Mouse (Mus musculus) CD4-positive helper T cell, adult 2 months (primary cell): ENCODE measurements around the gene Syne3.
A peak's percentile ranks its signal among the peaks of the same experiment; 100 is the strongest.

Experiments used
- DNase-seq: peaks from one replicate; pipeline ENCODE4 v3.0.0-alpha.2; 2012; ENCODE audit warnings: low read depth, missing footprints, low spot score

Gene Syne3

DNA sequence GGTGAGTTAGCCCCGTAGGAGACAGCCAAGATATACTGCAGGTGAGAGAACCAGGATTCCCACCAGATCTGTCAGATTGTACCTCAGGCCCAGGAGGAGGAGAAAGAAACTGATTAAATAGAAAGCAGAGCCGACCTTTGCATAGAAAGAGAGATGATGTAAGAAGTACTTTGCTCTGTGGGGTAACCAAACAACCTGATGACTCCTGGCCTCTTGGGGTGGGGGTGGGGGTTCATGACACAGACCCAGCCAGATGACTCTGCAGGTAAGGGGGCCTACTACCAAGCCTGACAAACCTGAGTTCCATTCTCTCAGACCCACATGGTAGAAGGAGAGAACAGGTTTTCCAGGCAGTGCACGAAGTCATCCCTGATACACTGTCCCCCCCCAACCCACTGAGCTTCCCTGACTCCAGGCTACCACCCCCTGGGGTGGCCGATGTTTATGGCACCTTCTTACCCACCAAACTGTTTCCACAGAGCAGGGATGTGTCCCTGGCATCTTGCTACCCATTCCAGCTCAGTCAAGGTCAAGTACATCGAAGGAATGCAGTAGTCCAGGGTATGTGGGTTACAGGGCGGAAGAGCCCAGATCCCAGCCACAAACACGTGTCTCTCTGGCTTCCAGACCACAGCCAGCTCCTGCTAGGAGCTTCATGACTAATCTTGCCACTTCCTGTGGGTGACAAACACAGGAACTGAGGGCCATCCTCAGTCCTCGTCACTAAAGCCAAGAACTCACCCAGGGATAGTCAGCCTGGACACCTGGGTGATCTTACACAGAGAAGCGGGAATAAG lies 8.9 kb downstream of the Syne3 start:
- DNase-seq: peak; percentile 74

DNA sequence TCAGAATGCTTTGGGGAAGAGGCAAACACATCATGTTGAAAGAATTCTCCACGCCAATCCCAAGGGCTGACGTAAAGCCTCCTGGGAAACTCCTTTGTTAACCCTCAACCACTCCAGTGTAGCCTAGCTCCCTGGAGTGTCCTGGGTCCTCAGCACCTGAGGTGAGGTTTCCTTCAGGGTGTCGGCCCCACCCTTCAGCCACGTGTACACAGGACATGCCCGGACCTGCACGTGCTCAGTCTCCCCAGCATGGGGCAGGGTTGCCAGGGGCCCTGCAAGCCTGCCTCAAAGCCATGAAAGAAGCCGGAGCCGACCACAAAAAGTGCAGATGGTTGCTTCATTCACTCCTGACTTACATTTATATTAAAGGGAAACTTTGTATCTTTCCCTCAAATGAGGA lies 10.4 kb downstream of the Syne3 start:
- no peak for DNase-seq

DNA sequence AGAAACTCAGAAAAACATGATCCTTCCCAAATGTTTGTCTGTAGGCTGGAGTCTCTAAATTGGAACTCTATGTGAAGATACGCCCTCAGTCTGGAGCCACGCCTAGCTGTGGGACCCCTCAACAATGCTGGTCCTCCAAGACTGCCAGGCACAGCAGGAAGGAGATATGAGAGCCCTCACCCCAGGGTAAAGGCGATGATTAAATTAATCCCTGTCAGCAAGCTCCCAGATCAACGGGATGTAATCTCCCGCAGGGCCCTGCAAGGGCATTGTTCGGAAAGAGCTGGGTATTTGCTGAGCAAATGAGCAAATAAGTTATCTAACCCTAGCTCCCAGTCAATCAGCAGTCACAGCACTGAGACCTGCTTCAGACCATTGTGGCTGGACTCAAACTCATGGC lies 11.1 kb downstream of the Syne3 start:
- DNase-seq: no peak

DNA sequence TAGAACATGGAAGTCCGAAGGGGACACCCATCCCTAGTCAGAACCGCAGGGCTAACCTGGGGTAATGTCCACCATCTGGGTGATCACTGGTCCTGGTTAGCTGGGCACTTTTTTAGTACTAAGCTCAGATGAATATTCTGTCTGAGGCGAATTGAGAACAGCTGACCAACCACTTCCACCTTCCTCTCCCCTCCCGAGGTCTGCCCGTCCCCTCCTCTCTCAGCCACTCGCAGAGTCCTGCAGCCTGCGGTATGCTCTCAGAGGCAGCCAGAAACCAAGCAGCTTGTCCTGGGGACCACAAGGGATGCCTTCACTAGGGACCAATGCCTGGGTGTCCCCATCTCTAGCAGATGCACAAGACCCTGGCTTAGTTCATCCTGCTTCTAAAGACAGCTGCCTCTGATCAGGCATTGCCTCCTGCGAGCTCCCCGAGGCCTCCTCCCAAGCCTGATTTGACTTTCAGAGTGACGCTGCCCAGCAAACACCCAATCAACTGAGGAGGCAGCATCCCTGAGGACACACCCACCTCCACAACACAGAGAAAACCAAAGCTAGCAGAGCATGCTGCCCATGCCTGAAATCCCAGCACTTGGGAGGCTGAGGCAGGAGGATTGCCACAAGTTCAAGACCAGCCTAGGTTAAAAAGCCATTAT lies 11.8 kb downstream of the Syne3 start:
- DNase-seq: peak; percentile 49

DNA sequence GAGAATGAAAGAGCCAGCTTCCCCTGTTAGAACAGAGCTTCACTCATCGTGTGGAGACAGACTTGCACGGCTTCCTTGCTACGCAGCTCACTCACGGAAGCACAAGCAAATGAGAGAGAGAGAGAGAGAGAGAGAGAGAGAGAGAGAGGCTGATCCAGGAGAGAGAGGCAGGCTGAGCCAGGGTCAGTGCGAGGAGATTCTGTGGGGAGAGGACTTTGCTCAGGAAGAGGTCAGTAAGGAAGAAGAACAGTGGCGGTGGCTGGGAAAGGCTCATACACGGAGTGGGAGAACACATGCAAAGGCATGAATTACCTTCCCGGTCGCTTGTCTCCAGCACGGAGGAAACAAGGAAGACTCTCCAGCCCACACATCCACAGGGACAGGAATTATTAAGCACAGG lies 12.4 kb downstream of the Syne3 start:
- DNase-seq: no peak

DNA sequence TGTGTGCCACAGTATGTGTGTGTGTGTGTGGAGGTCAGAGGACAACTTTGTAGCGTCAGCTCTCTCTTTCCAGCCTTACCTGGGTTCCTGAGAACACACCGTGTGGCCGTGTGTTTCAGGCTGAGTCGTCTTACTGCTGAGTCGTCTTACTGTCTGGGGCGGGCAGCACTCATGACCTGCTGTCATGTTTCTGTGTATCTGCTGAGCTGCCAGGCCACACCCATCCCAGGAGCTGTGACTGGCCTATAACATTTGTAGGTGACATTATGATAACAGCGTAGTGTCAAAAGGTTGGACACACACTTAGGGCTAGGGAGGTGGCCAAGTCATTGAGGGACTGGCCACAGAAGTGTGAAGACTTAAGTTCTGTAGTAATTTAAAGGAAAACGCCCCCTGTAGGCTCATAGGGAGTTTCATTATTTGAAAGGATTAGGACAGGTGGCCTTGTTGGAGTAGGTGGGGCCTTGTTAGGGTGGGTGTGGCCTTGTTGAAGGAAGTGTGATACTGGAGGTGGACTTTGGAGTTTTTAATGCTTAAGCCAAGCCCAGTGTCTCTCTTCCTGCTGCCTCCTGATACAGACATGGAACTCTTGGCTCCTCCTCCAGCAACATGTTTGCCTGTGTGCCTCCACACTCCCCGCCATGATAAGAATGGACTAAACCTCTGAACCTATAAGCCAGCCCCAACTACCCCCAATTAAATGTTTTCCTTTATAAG lies 13.4 kb downstream of the Syne3 start:
- no peak for DNase-seq

DNA sequence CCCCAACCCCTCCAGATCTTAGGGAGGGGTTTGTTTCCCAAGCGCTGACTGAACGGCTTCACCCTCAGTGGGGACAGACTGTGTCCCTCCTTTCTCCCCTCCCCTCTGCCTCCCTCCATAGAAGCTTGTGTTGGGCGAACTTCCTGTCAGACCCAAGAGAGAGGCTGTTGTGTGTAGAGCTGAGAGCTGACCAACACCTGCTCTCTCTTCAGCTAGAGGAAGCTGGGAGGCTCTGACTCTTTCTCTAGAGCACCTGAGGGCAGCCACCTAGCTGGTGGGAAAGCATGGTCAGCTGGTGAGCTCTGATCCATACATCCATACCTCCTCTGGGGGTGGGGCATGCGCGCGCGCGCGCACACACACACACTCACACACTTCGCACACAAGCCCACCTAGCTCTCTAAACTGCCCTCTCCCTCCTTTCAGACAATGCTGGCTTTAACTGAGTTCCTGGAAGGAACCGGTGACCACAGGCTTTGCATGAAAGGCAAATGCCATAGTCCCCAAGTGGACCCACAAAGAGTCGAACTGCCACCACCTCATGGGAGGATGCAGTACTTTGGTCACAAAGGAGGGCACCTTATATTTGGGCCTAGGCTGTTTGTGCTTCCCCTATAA lies 14.2 kb downstream of the Syne3 start:
- no peak for DNase-seq

DNA sequence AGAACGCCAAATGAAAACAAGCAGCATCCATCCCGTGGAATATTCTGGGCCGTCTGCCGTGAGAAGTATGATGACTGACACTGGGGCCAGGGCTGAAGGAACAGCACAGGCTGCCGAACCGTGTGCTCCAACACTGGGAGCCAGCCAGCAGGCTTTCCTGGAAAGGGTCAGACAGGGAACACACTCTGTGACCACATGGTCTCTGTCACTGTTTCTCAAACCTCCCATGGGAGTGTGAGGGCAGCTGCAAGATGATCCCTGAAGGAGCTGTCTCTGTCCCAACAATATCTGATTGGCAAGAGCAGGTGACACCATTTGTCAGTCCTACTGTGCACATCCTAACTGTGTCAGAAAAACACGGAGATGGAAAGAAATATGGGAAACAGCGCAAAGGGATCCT lies 16.8 kb downstream of the Syne3 start:
- no peak for DNase-seq

DNA sequence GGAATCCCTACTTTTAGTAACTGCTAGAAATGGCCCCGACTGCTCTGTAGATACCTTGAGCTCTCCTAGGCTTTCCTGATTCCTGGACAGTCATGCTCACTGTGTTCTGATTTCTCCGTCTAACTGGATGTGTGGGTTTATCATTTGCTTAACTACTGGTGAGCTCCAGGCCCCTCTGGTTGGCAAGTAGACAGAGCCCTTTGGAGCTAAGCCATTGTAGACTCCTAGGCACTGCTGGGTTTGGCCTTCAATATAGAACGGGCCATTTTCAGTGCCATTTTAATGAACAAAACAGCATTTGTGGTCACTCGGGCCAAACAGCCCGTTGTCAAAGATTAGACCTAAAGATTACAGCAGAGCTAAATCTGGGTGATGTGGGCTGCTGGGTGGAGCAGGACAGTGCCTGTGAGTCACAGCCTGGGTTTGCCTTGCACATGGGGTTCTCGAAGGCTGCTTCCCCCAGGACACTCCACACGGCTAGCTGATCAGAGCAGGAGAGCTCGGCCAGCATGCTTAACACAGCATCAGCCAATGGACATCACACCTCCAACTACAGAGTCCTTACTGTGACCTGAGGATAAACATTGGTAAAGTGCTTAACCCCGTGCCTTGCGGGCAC lies 17.4 kb downstream of the Syne3 start:
- DNase-seq: no peak

DNA sequence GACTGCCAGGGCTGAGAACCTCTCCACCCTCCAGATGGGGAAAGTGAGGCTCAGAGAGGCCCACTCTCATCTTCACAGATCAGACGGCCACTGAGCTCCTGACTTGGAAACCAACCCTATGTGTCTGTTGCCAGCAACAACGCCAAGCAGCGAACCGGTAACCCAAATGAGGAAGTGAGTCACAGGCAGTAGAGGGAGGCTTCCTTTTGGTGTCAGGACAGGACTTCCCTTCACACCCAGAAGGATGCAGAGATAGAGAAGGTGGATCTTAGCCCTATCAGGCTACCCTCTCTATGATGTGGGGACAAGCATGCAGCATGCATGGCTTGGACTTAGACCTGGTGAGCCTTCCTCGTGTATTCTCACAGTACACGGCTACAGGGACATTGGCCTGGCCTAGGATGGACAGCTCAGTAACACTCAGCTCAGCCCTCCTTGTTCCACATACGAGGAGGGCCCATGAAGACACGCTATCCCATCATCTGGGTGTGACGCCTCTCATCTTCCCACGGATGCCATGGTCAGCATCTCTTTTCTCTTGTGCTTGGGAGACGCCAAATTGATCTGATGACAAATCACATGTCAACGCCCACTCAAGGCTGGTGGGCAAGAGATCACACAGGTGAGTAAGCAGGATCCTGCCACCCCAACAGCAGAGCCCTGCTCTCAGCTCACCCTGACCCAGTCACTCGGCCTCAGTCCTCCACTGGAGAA lies 18.7 kb downstream of the Syne3 start:
- peak; percentile 79 for DNase-seq

DNA sequence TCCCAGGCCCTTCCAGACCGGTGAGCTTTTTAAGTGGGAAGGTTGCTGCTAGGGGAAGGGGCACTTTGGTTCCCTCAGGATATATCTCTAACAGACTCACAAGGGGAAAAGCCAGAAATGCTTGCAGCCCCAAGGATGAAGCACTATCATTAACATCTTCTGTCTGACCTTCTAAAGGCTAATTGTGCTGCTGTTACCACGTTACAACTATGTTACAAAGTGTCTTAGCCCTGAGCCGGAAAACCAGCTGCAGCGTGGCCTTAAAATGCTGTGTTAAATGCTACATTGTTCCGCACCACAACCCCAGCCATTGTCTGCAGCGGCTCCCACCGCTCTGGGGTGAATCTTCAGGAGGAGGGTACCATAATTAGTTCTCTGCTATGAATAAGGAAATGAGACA lies 21.7 kb downstream of the Syne3 start:
- DNase-seq: no peak

DNA sequence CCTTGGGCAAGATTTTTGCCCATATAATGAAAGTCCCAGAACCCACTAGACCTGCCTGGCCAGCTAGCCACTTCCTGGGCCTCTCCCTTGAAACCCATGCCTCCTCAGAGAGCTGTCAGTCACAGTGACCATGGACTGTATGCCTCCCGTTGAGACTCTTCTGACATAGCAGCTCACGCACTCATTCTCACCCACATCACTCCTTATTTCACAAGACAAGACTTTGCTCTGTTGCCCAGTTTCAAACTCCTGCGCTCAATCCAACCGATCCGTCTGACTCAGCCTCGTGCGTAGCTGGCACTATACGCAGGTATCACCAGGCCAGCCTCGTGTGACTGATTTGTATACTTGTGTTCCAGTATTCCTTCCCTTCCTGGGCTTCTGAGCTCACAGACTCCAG lies 22.8 kb downstream of the Syne3 start:
- no peak for DNase-seq

DNA sequence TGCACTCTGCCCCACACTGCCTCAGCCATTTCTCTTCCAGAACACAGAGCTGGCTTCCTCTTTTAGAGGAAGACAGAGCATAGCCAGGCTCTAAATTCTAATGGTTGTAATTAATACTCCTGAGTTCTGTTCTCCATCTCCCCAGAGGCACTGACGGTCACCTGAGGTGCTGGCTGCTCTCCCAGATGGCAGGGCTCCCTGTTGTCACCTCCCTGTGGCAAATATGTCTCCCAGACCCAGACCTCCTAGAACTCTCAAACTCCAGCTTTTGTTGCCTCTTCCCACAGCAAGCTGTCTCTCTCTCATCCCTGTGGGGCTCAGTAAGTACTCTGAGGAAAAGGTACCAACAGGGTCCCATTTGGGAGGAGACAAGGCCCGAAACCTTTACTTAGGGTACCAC lies 23.6 kb downstream of the Syne3 start:
- DNase-seq: no peak

DNA sequence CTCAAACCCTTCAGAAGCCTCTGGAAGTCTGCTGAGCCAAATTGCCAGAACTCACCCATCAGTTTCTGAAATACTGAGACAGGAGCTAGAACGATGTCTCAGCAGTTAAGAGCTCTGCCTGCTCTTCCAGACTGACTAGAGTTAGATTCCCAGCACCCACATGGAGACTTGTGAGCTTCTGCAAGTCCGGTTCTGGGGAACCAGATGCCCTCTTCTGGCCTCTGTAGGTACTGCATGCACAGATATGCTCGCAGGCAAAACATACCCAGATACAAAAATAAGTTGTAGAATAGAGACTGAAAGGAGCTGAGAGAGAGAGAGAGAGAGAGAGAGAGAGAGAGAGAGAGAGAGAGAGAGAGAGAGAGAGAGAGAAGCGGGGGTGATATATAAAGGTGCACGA lies 24.5 kb downstream of the Syne3 start:
- DNase-seq: peak; percentile 36

DNA sequence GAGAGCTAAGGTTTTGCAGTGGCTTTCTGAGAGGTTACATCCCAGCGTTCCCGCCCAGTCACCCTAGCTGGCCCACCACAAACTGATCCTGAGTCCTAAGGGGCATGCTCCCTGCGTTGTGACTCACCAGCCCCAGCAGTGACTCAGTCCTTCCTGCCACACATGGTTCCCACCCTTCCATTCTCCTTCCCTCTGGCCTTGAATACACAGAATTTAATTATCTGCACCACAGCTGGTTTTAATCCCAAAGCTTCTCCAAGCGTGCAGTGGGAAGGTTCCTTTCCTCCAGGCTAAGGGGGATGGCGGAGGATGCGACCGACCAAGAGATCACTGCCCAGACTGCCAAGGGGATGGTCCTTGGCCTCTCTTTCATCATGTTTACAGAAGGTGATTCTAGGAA lies 26.1 kb downstream of the Syne3 start:
- DNase-seq: no peak

DNA sequence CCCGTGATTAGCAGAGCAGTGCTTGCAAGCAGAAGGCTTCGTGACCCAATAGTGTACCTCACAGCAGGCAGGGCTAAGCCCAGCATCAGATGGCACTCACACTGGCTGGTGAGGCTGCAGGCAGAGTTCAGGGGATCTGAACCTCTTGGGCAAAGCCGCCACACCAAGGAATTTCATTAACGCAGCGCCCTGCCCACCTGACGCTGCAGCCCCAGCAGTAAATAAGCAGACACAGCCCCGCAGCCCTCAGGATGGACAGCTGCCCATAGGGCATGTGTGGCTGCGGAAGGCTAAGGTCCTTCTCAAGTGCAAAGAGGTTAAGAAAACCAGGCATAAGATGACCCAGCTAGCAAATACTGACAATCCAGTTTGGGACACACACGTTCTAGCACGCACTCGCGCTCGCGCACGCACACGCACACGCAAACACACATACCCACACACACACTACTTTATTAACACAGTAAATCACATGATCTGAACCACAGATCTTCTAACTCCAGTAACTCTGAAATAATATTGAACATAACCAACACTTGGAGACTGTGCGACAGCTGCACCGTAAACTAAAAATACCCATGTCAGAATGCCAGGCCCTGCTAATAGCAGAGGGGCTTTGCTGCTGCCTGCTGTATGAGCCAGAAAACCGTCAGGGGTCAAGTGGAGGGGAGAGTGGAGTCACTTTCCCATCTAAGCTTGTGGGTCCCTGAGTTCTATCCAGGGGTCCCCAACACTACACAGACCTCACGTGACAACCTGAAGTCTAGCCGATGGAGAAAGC lies 30.5 kb downstream of the Syne3 start:
- DNase-seq: no peak

DNA sequence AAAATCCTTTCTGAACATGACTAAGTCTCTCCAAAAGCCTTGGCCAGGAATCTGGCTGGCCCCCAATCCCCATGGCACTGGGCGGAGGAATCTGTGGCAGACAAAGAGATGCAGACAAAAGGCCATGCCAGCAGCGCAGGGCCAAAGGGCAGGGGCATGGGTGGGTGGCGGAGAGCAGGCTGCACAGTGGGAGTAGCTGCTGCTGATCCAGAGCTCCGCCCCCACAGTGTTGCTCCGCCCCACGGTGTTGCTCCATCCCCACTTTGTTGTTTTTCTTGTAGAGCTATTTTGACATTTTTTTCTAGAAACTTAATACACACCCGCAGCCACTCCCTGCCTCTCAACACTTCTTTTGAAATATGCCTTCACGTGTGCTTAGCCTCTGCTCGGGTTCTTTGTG lies 31.2 kb downstream of the Syne3 start:
- no peak for DNase-seq

DNA sequence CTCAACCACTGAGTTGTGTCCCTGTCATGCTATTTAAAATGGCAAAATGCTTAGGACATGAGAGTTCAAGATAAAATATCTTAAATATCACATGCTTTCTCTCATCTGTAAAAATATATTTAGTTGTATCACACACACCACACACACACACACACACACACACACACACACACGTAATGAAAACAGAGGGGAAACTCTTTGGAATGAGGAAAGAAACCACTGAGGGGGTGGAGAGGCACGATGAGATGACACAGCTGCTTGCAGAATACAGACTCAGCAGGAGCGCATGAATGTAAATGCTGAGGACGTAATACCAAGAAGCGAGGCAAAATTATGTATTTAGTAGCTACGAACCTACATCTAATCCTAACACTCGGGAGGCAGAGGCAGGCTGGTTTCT lies 32.7 kb downstream of the Syne3 start:
- no peak for DNase-seq

DNA sequence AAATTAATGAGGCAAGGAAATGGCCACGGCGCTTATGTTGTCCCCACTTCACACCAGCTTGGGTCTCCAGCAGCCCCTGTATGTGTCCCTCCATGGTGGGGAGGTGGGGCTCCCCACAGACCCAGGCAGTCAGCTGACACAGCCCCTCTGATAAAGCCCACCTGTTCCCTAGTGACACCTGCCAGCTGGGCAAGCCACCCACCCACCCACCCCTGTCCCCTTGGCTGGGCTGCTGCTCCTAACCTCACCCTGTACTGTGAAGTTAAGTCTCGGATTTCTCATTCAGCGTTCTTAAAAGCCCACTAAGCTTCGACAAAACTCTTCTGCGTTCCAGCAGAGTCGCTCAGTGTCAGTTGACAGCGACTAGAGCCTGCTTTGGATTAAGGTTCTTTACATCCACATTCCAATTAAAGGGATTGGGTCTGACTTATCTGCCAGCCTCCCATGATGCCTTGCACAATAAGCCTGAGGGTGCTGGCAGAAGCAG lies 33.2 kb downstream of the Syne3 start:
- DNase-seq: no peak

DNA sequence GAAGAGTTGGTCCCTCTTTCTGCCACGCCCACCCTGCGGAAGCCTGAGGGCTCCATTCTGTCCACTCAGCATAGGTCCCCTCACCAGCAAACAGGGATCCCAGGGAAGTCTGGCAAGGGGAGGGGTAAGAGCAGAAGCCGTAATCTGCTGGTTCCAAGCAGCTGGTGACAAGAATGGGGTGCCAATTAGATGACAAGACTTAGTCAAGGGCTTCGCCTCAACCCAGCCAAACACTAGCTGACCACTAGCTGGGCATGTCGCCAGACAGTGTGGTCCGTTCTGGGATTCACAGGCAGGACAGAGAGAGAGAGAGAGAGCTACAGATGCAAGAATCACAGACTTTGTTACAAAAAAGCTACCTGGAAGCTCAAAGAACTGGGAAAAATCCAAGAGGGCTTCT lies 36.7 kb downstream of the Syne3 start:
- no peak for DNase-seq
